Mouse (Mus musculus): ENCODE measurements at regions not wholly inside any gene's neighbourhood (a gene's known extent, or its start where the extent isn't known, plus 50 kb on each side); places are given as distances from the start of the nearest gene placed in this dataset.

DNA sequence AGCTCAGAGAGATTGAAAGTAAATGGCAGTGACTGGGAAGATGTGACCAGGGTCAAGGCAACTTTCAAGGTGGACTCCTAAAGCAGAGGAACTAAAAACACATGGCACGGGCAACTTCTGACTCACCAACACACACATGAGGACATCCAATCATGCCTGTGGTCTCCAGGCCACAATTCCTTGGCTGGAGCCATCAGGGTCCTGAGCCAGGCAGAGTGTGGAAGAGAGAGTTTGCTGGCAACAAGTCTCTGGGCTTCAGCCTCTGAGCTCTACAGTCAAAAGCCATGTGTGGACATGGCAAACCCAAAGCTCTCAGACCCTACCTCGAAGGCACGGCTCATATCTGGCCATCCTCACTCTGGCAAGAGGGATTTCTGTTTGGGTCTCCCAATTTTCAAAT, 164.1 kb downstream of the Adamts15 start:
- TF ChIP-seq CTCF (IDR thresholded peaks at IDR 0.05; ENCODE audit: control insufficient read depth, insufficient read depth, insufficient replicate concordance, low read depth, low read length) (no peak), POLR2A (IDR thresholded peaks at IDR 0.05; ENCODE audit: control insufficient read depth, low read depth, low read length) (no peak)
- Histone ChIP-seq H3K27me3 (ENCODE audit: control insufficient read depth, insufficient read depth, low read length) (no peaks in the 10 kb centered on the region), H3K4me3 (ENCODE audit: control insufficient read depth, low read depth, low read length) (no peak overlapping the region), H3K27ac (ENCODE audit: control insufficient read depth, insufficient read depth, low read depth, low read length) (no peak overlapping the region), H3K4me1 (ENCODE audit: control insufficient read depth, insufficient read depth, low read length) (no peaks in the 10 kb centered on the region), H3K36me3 (ENCODE audit: control insufficient read depth, insufficient read depth, low read length) (no peaks in the 10 kb centered on the region)

- H3K27me3 ChIP-seq (ENCODE audit: control insufficient read depth, insufficient read depth, low read length), result no peaks in the 10 kb centered on the region
- TF ChIP-seq POLR2A (IDR thresholded peaks at IDR 0.05; ENCODE audit: control insufficient read depth, low read depth, low read length), result no peak
- TF ChIP-seq CTCF (IDR thresholded peaks at IDR 0.05; ENCODE audit: control insufficient read depth, insufficient read depth, insufficient replicate concordance, low read depth, low read length), result no peak
Measured at GRCm38 (mm10) chr9:30757406-30757805, 164.8 kb downstream of the Adamts15 start.

DNA sequence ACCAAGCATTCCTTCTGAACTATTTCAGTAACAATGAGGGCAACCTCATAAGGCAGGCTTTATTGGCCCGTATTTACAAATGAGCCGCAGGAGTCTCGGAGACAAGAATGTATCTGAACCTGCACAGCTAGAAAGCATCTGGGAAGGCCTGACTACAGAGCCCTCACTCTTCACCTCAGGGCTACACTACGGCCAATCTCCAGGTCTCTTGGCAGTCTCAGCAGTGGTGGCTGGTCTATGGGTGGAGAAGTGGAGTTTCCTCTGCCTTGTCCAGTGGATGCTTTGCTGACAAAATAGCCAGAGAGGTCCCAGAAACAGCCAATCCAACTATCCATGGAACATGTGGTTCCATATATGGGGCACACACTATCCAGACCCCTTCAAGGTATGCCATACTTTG, 165.5 kb downstream of the Adamts15 start:
- H3K36me3 ChIP-seq (ENCODE audit: control insufficient read depth, insufficient read depth, low read length), result no peaks in the 10 kb centered on the region
- H3K27ac ChIP-seq (ENCODE audit: control insufficient read depth, insufficient read depth, low read depth, low read length), result no peak overlapping the region
- H3K27me3 ChIP-seq (ENCODE audit: control insufficient read depth, insufficient read depth, low read length), result no peaks in the 10 kb centered on the region
- H3K4me1 ChIP-seq (ENCODE audit: control insufficient read depth, insufficient read depth, low read length), result no peaks in the 10 kb centered on the region
- H3K4me3 ChIP-seq (ENCODE audit: control insufficient read depth, low read depth, low read length), result no peak overlapping the region
- TF ChIP-seq CTCF (IDR thresholded peaks at IDR 0.05; ENCODE audit: control insufficient read depth, insufficient read depth, insufficient replicate concordance, low read depth, low read length), result no peak
- no peak for TF ChIP-seq POLR2A (IDR thresholded peaks at IDR 0.05; ENCODE audit: control insufficient read depth, low read depth, low read length)

More at GRCm38 (mm10) chr9:30757406-30757805, 164.8 kb downstream of the Adamts15 start:
- H3K4me1 ChIP-seq (ENCODE audit: control insufficient read depth, insufficient read depth, low read length), result no peaks in the 10 kb centered on the region
- H3K27ac ChIP-seq (ENCODE audit: control insufficient read depth, insufficient read depth, low read depth, low read length), result no peak overlapping the region
- no peak overlapping the region for H3K4me3 ChIP-seq (ENCODE audit: control insufficient read depth, low read depth, low read length)
- H3K36me3 ChIP-seq (ENCODE audit: control insufficient read depth, insufficient read depth, low read length), result no peaks in the 10 kb centered on the region

GRCm38 (mm10) chr9:30755586-30755985, 166.7 kb downstream of the Adamts15 start:
- H3K36me3 ChIP-seq (ENCODE audit: control insufficient read depth, insufficient read depth, low read length), result no peaks in the 10 kb centered on the region
- no peak overlapping the region for H3K4me3 ChIP-seq (ENCODE audit: control insufficient read depth, low read depth, low read length)
- H3K4me1 ChIP-seq (ENCODE audit: control insufficient read depth, insufficient read depth, low read length), result no peaks in the 10 kb centered on the region
- H3K27me3 ChIP-seq (ENCODE audit: control insufficient read depth, insufficient read depth, low read length), result no peaks in the 10 kb centered on the region
- no peak overlapping the region for H3K27ac ChIP-seq (ENCODE audit: control insufficient read depth, insufficient read depth, low read depth, low read length)
- TF ChIP-seq POLR2A (IDR thresholded peaks at IDR 0.05; ENCODE audit: control insufficient read depth, low read depth, low read length) (no peak), CTCF (IDR thresholded peaks at IDR 0.05; ENCODE audit: control insufficient read depth, insufficient read depth, insufficient replicate concordance, low read depth, low read length) (no peak)

DNA sequence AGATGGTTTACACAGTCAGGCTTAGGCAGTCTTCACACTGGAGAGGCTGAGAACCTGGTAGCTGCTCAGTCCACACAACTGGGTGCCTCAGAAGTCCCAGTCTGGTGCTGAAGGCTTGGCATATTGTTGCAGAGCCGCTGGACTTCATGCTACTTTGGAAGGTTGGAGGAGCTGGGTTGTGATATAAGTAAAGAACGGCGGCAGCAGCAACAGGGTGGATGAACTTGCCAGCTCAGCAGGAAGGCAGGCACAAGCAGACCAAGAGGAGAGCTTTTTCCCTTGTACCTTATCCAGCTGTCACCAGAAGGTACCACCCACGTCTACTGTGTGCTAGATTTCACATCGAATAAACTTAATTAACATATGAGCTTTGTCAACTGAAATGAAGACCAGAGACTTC, 167.4 kb downstream of the Adamts15 start:
- Histone ChIP-seq H3K4me1 (ENCODE audit: control insufficient read depth, insufficient read depth, low read length) (no peaks in the 10 kb centered on the region), H3K4me3 (ENCODE audit: control insufficient read depth, low read depth, low read length) (no peak overlapping the region), H3K27me3 (ENCODE audit: control insufficient read depth, insufficient read depth, low read length) (no peaks in the 10 kb centered on the region), H3K27ac (ENCODE audit: control insufficient read depth, insufficient read depth, low read depth, low read length) (no peak overlapping the region), H3K36me3 (ENCODE audit: control insufficient read depth, insufficient read depth, low read length) (no peaks in the 10 kb centered on the region)
- TF ChIP-seq CTCF (IDR thresholded peaks at IDR 0.05; ENCODE audit: control insufficient read depth, insufficient read depth, insufficient replicate concordance, low read depth, low read length), result no peak
- no peak for TF ChIP-seq POLR2A (IDR thresholded peaks at IDR 0.05; ENCODE audit: control insufficient read depth, low read depth, low read length)

DNA sequence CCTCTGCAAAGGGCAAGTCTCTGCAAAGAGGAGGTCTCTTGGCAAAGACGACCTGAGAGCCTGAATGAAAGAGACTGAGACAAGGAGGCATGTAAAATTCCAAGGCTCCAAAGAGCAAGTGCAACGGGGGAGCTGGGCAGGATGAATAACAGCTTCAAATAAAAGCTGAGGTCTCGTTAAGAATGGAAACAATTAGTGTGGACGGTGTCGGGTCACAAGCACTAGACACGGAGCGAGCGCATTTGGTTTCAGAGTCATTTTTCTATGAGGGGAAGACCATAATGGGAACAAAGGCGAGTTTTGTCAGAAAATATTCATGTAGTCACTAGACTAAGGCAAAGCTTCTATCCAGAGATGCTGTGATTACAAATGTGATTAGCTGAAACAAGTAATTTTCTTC, 178.8 kb downstream of the Adamts15 start:
- Histone ChIP-seq H3K27ac (ENCODE audit: control insufficient read depth, insufficient read depth, low read depth, low read length) (no peak overlapping the region), H3K27me3 (ENCODE audit: control insufficient read depth, insufficient read depth, low read length) (no peaks in the 10 kb centered on the region), H3K4me1 (ENCODE audit: control insufficient read depth, insufficient read depth, low read length) (no peaks in the 10 kb centered on the region), H3K4me3 (ENCODE audit: control insufficient read depth, low read depth, low read length) (no peak overlapping the region), H3K36me3 (ENCODE audit: control insufficient read depth, insufficient read depth, low read length) (no peaks in the 10 kb centered on the region)
- TF ChIP-seq POLR2A (IDR thresholded peaks at IDR 0.05; ENCODE audit: control insufficient read depth, low read depth, low read length) (no peak), CTCF (IDR thresholded peaks at IDR 0.05; ENCODE audit: control insufficient read depth, insufficient read depth, insufficient replicate concordance, low read depth, low read length) (no peak)

GRCm38 (mm10) chr9:30742471-30743098, 179.7 kb downstream of the Adamts15 start:
- no peak overlapping the region for H3K4me3 ChIP-seq (ENCODE audit: control insufficient read depth, low read depth, low read length)
- TF ChIP-seq CTCF (IDR thresholded peaks at IDR 0.05; ENCODE audit: control insufficient read depth, insufficient read depth, insufficient replicate concordance, low read depth, low read length) (no peak), POLR2A (IDR thresholded peaks at IDR 0.05; ENCODE audit: control insufficient read depth, low read depth, low read length) (no peak)
- H3K4me1 ChIP-seq (ENCODE audit: control insufficient read depth, insufficient read depth, low read length), result no peaks in the 10 kb centered on the region
- H3K27ac ChIP-seq (ENCODE audit: control insufficient read depth, insufficient read depth, low read depth, low read length), result no peak overlapping the region
- no peaks in the 10 kb centered on the region for H3K27me3 ChIP-seq (ENCODE audit: control insufficient read depth, insufficient read depth, low read length)
- H3K36me3 ChIP-seq (ENCODE audit: control insufficient read depth, insufficient read depth, low read length), result no peaks in the 10 kb centered on the region

Measured in testis, adult 2 months (tissue).